Mouse (Mus musculus) kidney, postnatal 25 days (tissue): ENCODE results near the gene D130043K22Rik.

Experiments used
- DNase-seq, 2 experiments: peaks; one replicate each; pipeline ENCODE4 v3.0.0; 2021; ENCODE audit warnings: mixed read lengths in 2 of 2

Gene D130043K22Rik

DNA sequence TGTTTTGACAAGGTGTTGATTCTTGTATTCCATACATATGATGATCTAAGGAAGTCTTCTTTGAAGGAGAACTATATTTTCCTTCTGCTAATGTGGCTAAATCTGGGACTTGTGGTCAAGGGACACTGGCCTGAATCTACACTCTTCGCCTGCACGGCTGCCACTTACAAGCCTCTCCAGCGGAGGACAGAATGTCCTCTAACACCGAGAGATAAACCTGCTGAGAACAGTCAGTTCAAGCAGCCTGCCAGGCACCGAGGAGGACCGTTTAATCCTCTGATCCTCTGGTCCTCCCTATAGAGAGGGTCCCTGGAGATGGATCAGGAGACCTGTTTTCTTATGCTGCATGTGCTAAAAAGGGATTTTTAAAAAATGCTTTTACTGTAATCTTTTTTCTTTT is 58.5 kb downstream of the D130043K22Rik start:
- DNase-seq, result peak in 1 of 2 experiments; percentile 17

GRCm38 (mm10) chr13:24905422-24905821 is 60.5 kb downstream of the D130043K22Rik start:
- DNase-seq, result no peak

GRCm38 (mm10) chr13:24906831-24907570 is 62.1 kb downstream of the D130043K22Rik start:
- peak; percentile 77 to 90 for DNase-seq

- DNase-seq, result no peak
Measured at GRCm38 (mm10) chr13:24909112-24909511, 64.2 kb downstream of the D130043K22Rik start.

DNA sequence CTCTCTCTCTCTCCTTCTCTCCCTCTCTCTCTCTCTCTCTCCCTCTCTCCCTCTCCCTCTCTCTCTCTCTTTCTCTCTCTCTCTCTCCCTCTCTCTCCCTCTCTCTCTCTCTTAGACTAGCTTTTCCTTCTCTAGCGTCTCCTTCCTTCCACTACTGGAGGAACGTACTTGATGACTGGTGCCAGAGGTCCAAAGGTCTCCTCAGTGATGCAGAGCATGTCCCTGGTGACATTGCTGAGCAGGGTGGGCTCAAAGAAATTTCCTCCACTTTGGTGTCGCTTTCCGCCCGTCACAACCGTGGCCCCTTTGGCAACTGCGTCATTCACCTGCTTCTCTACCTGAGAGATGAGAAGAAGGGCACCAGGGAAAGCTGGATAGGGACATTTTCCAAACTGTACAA is 68.6 kb downstream of the D130043K22Rik start:
- peak; percentile 39 to 65 for DNase-seq

DNA sequence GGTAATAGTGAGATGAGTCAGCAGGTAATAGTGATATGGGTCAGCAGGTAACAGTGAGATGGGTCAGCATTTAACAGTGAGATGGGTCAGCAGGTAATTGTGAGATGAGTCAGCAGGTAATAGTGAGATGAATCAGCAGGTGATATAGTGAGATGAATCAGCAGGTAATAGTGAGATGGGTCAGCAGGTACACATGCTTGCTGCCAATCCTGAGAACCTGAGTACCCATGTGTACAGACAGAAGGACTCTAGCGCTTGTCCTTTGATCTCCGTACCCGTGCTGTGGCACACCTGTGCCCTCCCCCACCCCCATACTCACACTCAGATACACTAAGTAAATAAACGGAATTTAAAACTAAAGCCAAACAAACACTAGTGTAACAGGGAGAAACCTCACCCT is 70.0 kb downstream of the D130043K22Rik start:
- DNase-seq, result no peak

GRCm38 (mm10) chr13:24915831-24916230 is 70.9 kb downstream of the D130043K22Rik start:
- DNase-seq, result no peak

DNA sequence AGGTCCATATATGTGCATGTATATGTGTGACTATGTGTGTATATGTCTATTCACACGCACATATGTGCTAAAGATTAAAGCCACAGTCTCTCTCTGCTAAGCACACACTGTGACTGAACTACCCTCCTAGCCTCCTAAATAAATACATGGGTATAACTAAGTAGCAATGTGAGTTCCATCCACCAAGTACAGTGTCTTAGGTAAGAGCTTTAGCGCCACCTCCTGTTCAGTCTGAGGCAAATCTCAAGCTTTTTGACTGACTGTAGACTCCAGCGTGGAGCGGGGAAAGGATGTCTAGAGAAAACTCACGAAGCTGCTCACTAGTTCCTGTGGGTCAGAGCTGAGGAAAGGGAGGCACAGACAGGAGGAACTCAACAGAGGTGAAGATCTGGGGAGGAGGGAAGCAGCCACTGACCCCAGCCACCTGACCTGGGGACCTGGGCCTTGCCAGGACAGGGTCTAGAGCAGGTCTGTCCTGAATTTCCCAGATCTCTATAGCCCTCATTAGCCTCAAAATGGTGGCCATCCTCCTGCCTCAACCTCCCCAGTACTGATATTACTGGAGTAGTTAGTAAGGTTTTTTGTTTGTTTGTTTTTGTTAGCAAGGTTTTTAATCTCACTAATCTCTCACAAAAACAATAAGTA is 75.5 kb downstream of the D130043K22Rik start:
- DNase-seq, result peak; percentile 64 to 66

- DNase-seq, result peak in 1 of 2 experiments; percentile 31
Measured at GRCm38 (mm10) chr13:24921281-24921680, 76.3 kb downstream of the D130043K22Rik start.

DNA sequence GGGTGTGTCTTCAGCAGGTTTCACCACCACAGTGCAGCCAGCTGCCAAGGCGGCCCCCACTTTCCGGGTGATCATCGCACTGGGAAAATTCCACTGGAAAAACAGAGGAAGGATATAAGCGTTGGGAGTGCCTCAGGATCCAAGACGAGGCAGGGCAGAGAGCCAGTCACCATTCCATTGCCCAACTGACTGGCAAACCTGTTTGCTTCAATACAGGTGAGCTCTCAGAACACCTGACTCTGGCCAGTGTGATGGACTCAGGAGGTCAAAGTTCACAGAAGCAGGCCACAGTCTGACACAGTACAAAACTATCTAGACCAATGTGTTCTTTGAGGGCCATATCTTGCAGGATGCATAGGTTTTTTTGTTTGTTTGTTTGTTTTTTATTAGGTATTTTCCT is 79.1 kb downstream of the D130043K22Rik start:
- DNase-seq, result peak in 1 of 2 experiments; percentile 37

- no peak for DNase-seq
Measured at GRCm38 (mm10) chr13:24930591-24930990, 85.7 kb downstream of the D130043K22Rik start.

DNA sequence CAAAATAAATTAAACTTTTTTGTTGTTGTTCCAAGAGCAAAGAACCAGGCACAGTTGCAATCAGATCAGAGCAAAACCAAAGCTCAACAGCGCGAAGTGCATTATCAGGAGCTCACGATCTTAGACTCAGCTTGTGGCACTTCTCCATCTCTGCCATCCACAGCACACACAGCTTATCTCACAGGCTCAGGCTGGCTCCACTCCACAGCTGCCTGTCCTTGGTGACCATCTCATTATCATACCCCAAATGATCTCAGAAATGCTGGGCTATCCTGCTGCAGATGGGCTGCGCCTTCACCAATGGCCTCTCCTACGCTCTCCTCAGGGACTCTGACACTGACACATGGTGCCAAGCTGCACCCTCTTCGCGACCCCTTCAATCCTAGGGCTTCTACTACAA is 88.3 kb downstream of the D130043K22Rik start:
- no peak for DNase-seq

- DNase-seq, result no peak
Measured at GRCm38 (mm10) chr13:24936772-24937107, 91.8 kb downstream of the D130043K22Rik start.

DNA sequence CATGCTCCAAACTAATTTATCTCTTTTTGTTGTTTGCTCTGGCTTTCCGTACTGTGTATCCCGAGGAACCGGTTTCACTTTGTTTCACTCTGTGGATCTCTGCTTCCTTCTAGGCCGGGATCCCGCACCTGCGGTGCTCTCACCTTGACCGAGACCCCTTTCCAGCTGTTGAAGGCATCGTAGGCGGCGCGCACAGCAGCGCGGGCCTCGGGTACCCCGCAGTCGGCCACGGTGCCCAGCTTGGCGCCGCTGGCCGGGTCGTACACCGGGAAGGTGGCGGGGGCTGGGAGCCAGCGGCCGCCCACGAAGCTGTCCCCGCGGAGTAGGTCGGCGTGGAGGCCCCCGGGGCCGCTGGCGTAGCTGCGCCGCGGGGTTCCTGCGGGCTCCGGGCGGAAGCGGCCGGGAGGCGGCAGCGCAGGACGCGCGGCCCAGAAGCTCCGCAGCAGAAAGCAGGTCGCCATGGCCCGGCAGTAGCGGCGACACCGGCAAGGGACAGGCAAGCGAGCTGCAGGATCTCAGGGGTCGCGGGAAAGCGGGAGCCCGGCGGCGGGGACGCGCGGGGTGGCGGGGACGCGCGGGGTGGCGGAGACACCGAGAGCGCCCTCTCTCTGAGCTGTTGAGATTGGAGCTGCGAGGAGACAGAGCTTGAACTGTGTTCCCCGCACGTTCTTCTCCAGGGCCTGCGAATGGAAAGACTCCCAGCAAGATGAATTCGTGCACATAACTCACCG is 92.3 kb downstream of the D130043K22Rik start, which contains the start of gene Aldh5a1:
TSS of gene Aldh5a1 (minus strand) at position 554 of the 731 bp plus-strand sequence.
- peak; percentile 82 to 86 for DNase-seq

DNA sequence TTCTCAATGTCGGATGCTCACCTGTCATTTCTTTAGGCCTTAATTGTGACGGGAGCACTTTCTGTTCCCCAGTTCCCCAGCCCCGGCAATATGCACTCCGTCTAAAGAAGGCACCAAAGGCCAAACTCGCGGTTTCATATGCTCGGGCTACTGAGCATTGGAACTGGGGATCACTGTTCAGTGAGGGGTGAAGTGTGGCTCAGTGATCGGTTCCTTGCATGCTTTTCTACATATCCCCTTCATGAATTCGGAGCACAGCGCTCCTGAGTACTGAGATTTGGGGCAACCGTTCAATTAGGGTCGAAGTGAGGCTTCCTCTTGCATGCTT is 92.9 kb downstream of the D130043K22Rik start:
- no peak for DNase-seq

DNA sequence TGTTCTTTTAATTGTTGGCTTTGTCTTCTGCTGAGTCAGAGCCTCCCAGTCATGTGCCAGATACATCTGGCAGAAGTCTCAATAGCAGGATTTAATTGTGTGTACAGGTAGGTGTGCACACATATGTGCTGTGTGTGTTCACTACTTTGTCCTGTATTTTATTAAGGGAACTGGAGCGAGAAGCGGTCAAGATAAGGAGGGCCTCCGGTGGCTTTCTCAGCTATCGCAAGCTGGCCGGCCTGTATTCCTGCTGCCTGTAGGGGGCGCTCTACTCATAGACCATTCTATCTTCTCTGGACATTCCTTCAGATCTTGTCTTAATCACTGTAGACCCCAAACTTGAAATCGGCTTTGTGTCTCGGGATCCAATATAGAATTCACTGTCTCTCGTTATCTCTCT is 93.7 kb downstream of the D130043K22Rik start:
- DNase-seq, result peak; percentile 83 to 91

DNA sequence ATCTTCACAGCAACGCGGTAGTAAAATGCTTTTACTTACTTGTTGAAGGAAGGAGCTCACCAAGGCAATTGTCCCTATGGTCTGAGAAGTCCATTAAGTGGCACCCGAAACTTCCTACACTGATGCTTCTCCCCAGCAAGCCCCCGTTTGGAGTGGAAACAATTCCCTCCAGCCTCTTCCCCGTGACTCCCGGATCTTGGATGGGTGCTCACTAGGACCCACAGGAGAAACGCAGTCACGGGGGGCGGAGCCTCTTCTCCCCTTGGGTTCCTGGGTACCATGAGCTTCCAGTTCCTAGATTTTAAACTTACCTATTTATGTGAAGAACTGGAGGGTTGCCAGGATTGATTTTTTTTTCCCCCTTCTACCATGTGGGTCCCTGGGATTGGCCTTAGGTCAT is 94.5 kb downstream of the D130043K22Rik start:
- no peak for DNase-seq

DNA sequence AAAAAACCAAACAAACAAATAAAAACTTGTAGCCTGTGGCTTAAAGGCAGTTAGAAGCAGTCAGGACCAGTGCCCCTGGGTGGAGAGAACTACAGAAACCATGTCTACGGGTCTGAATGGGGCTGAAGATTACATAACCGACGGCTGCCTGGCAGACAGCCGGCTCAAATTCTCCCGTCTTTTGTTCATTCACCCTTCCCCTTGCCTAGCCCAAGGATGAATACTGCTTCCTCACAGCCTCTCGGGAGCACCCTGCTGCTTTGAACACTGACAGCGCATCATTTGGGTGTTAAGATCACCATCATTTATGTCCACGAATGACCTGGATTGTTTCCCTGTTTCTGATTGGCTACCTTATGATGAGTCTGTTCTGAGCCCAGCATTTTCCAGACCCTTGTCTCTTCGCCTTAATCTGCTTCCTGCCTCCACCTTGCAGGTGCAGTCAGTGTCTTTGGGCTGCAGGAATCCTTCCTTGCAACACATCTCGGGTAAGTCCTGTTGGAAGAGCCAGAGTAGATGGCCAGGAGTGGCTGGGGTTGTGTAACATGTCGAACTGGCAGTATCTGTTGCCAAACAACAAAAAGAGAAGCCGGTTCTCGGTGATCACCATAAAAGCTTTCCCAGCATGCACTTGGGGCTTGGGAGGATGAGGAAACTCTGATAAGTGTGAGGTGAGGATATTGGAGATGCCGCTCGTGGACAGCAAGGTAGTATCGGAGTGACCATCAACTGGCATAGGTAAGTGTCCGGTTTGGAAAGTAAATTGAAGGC is 97.8 kb downstream of the D130043K22Rik start, which contains the start of gene Gpld1:
TSS of gene Gpld1 (plus strand) at position 641 of the 771 bp plus-strand sequence.
- DNase-seq, result no peak

DNA sequence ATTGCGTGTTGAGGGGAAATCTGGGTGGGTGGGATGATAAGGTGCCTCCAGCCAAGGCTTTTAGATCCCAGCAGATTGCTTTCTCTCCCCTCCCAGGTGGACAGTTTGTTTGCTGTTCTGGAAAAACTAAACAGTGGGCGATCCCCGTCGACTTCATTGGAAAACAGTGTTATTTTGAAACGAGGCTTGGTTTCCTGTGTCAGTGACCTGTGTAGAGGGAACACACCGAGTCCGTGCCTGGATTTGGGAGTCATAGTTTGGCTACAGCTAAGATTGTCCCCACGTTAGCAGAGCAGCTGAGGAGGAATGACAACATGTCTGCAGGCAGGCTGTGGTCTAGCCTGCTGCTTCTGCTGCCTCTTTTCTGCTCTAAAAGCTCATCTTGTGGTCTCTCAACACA is 98.4 kb downstream of the D130043K22Rik start:
- DNase-seq, result no peak

GRCm38 (mm10) chr13:24945567-24945966 is 100.6 kb downstream of the D130043K22Rik start:
- DNase-seq, result no peak

DNA sequence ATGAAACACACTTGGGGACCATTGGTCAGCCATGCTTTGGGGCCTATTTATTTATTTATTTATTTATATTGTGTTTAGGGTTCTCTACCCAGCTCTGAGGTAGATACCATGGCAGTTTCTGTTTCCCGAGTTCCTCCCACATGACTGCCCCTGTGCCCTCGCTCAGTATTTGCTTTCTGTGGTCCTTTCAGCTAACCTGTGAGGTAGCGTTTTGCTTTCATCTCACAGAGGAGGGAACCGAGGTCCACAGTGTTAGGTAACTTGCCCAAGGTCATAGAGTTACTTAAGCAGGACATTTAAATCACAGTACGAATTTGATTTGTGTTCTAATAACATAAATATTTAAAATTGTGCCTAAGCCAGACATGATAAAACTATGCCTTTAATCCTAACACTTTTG is 102.2 kb downstream of the D130043K22Rik start:
- DNase-seq, result no peak

DNA sequence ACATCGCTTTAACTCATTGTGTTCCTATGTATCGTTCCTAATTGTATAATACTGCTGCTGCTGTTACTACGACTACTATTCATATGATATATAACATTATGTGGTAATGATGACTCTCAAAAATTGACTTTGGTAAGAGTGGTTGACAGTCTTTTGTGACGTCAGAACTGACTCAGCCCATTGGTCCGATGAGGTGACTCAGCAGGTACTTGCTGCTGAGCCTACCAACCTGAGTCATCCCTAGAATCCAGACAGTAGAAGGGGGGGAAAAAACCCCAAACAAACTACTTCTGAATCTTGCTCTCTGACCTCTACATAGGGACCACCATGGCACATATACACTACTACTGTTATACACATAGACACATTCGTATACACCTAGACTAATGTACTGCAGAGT is 103.9 kb downstream of the D130043K22Rik start:
- DNase-seq, result no peak
